Mouse (Mus musculus) lung, postnatal 0 days (tissue): ENCODE data around the gene Cdh5. TPM values are rescaled to one million over a fixed set of nuclear protein-coding genes. Genes with fewer than 3 reads are reported as not detected.
A peak's percentile ranks its signal among the peaks of the same experiment; 100 is the strongest.
"Not testable (repeated sequence)": the region's sequence is repeated elsewhere in the genome, so short reads cannot be mapped to it uniquely, and the experiment has no call there.

Experiments
- ATAC-seq: fragments of 200-750 bp; cut with Nextera tagmentation; 2 replicates; pipeline ENCODE4 v1.8.0; 2017; ENCODE audit warnings: moderate library complexity
- DNase-seq: peaks from one replicate; pipeline ENCODE4 v3.0.0-alpha.2; 2016; ENCODE audit warnings: low spot score
- H3K27ac ChIP-seq: fragments of 300-500 bp; sonication (generic); 2 replicates; pipeline ENCODE4 v1.5.1; 2014; ENCODE audit warnings: antibody characterized with exemption, mild to moderate bottlenecking, low read length, mixed read lengths
- H3K27me3 ChIP-seq: fragments of 300-500 bp; sonication (generic); replicated peaks from 2 replicates; pipeline ENCODE4 v1.6.1; 2014; ENCODE audit warnings: low read length, mixed read lengths; ENCODE audit not compliant: insufficient read depth
- H3K36me3 ChIP-seq: fragments of 300-500 bp; sonication (generic); 2 replicates; pipeline ENCODE4 v1.6.1; 2014; ENCODE audit warnings: low read length, mixed read lengths; ENCODE audit not compliant: insufficient read depth
- H3K4me1 ChIP-seq: fragments of 300-500 bp; sonication (generic); 2 replicates; pipeline ENCODE4 v1.6.1; 2014; ENCODE audit warnings: antibody characterized with exemption, low read depth, low read length, mixed read lengths; ENCODE audit not compliant: insufficient read depth
- H3K4me2 ChIP-seq: fragments of 300-500 bp; sonication (generic); replicated peaks from 2 replicates; pipeline ENCODE4 v1.6.1; 2014; ENCODE audit warnings: low read depth, mild to moderate bottlenecking, low read length, moderate library complexity, mixed read lengths
- H3K4me3 ChIP-seq: fragments of 300-500 bp; sonication (generic); 2 replicates; pipeline ENCODE4 v1.5.1; 2014; ENCODE audit warnings: low read depth, low read length
- H3K9ac ChIP-seq: fragments of 300-500 bp; sonication (generic); replicated peaks from 2 replicates; pipeline ENCODE4 v1.6.1; 2014; ENCODE audit warnings: low read depth, mild to moderate bottlenecking
- H3K9me3 ChIP-seq: fragments of 300-500 bp; sonication (generic); 2 replicates; pipeline ENCODE4 v1.6.1; 2016; ENCODE audit warnings: low read length, mixed read lengths
- CTCF ChIP-seq: IDR thresholded peaks from 2 replicates; pipeline ENCODE4 v1.5.1; 2016; ENCODE audit warnings: antibody characterized with exemption, mild to moderate bottlenecking
- EP300 ChIP-seq: IDR thresholded peaks from 2 replicates; pipeline ENCODE4 v1.6.1; 2016; ENCODE audit warnings: antibody characterized with exemption, mild to moderate bottlenecking, control low read depth
- WGBS: fragments of 180-500 bp; shearing (Covaris S2); extraction: QIAGEN DNeasy Blood & Tissue Kit; methylation state at CpG from one replicate; pipeline ENCODE4 v1.1.7; 2014; 5-methylcytosine and 5-hydroxymethylcytosine counted together
- polyA plus RNA-seq: library from polyadenylated mRNA; unstranded; fragments of >200 nt; fragmentation: Nextera tagmentation; extraction: Ambion mirVana; gene quantifications from 2 replicates; pipeline ENCODE4 v1.2.1, GENCODE M21; 2015

Gene Cdh5
- polyA plus RNA-seq, 1 experiment from 2014 or later: 99.0 TPM

DNA sequence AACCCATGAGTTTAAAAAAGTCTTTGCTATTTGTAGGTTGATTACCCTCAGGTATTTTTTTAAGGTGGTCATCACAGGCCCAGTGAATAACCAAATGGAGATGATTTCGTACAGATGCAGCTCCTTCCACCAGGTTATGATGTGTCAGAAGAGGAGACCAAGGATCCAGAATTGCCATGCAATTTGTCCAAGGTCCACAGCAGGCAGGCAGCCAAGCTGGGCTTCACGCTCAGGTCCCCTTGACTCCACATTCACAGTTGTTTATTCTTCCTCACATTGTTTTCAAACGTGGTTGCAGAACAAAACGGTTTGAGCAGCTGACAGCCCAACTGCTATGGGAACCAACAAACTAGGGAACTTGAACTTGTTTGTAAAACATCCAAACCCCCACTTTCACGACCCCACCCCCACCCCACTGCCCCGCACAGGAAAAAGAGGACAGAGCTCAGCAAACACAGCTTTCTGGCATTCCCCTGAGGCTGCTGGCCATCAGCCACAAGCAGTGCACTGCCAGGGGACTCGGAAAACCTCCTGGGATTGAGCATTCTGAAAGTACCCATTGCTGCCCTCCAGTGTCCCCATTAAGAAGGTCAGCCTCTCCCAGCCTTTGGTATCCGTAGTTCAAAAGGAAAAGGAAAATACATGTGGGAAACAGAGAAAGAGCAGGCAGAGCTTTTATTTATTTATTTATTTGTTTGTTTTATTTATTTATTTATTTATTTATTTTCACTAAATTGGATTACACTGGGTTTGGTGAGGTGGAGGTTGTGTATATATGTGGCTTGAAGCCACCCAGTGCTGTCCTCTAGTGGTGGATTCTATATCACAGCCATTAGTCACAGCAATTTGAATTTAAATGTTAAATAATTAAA lies 24.6 kb upstream of the Cdh5 start:
- TF ChIP-seq EP300 (no peak), CTCF (peak; percentile 69)
- peak overlapping the region; percentile 38 for H3K4me2 ChIP-seq
- DNase-seq (peak; percentile 70), ATAC-seq (peak; percentile 69)
- no peak overlapping the region for H3K9ac ChIP-seq
- H3K36me3 ChIP-seq: no peaks in the 10 kb centered on the region
- 11% methylated on average over 8 of the region's 8 CpGs for WGBS
- no peaks in the 10 kb centered on the region for H3K27me3 ChIP-seq
- no peak overlapping the region for H3K4me3 ChIP-seq
- H3K9me3 ChIP-seq: no peaks in the 10 kb centered on the region
- no peak overlapping the region for H3K27ac ChIP-seq
- no peaks in the 10 kb centered on the region; the same call in 1 of the 2 replicates for H3K4me1 ChIP-seq

DNA sequence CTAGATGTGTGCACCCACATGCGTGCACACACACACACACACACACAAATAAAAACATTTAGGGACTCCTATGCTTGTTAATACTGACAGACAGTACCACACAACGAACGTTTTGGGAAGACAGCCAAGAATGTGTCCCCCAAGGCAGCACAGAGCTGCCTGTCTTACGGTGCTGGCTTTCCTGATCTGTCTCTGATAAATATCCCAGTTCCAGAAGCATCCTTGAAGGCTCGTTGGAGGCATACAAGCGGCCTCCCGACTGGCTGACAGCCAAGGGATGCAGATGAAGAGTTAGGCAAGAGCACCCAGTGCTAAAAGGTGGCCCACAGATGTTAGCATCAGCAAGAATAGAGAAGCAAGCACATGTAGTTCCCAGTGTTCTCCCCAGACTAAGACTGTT lies 23.3 kb upstream of the Cdh5 start:
- no peak overlapping the region for H3K9ac ChIP-seq
- no peak overlapping the region for H3K4me3 ChIP-seq
- no peaks in the 10 kb centered on the region; the same call in 1 of the 2 replicates for H3K4me1 ChIP-seq
- no peaks in the 10 kb centered on the region for H3K27me3 ChIP-seq
- WGBS: 33% methylated on average over 7 of the region's 7 CpGs
- no peak overlapping the region for H3K4me2 ChIP-seq
- ATAC-seq (no peak), DNase-seq (no peak)
- no peaks in the 10 kb centered on the region for H3K9me3 ChIP-seq
- H3K36me3 ChIP-seq: no peaks in the 10 kb centered on the region
- TF ChIP-seq EP300 (no peak), CTCF (no peak)
- H3K27ac ChIP-seq: no peak overlapping the region

DNA sequence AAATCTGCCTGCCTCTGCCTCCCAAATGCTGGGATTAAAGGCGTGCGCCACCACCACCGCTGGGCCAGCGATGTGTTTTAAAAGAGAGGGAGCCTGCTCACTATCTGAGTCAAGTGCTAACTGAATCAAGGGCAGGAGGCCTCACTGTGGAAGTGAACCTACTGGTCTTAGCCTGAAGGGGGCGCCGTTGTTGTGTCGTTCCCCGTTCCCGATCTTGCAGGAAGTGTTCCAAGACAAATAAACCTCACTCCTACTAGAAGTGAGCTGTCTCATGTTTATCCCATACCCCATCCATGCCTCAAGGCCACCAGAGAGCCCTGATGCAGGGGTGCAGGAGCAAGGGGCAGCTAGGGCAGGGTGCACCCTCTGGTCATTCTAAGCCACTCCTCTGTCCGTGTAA lies 16.1 kb upstream of the Cdh5 start:
- H3K9me3 ChIP-seq: no peaks in the 10 kb centered on the region
- H3K4me1 ChIP-seq: no peaks in the 10 kb centered on the region
- 63% methylated on average over 10 of the region's 10 CpGs for WGBS
- no peak overlapping the region for H3K4me2 ChIP-seq
- no peaks in the 10 kb centered on the region for H3K36me3 ChIP-seq
- no peak overlapping the region for H3K27ac ChIP-seq
- DNase-seq (no peak), ATAC-seq (no peak)
- no peaks in the 10 kb centered on the region for H3K27me3 ChIP-seq
- no peak overlapping the region for H3K9ac ChIP-seq
- TF ChIP-seq EP300: no peak
- peak; percentile 61 for TF ChIP-seq CTCF
- H3K4me3 ChIP-seq: no peak overlapping the region

DNA sequence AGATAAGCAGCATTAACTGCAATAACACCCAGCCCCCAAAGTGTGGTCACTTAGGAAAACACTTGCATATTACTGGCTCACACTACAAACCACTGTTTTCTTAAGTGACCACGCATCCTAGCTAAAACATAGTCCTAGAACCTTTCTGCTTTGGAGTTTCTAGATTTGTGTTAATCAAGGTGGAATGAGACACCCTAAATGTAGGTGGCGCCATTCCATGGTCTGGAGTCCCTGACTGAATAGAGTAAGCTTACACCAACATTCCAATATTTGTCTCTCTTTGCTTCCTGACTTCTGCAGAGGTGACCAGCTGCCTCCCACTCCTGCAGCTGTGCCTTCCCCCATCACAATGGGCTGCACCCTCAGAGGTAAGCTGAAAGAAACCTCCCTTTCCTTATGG lies 14.8 kb upstream of the Cdh5 start:
- no peaks in the 10 kb centered on the region for H3K4me1 ChIP-seq
- no peaks in the 10 kb centered on the region for H3K9me3 ChIP-seq
- ATAC-seq: no peak
- DNase-seq: no peak
- no peak overlapping the region for H3K4me3 ChIP-seq
- H3K9ac ChIP-seq: no peak overlapping the region
- no peaks in the 10 kb centered on the region for H3K27me3 ChIP-seq
- no peaks in the 10 kb centered on the region for H3K36me3 ChIP-seq
- H3K4me2 ChIP-seq: no peak overlapping the region
- H3K27ac ChIP-seq: no peak overlapping the region
- TF ChIP-seq CTCF: peak; percentile 46
- TF ChIP-seq EP300: no peak
- WGBS: 72% methylated on average over 2 of the region's 2 CpGs

DNA sequence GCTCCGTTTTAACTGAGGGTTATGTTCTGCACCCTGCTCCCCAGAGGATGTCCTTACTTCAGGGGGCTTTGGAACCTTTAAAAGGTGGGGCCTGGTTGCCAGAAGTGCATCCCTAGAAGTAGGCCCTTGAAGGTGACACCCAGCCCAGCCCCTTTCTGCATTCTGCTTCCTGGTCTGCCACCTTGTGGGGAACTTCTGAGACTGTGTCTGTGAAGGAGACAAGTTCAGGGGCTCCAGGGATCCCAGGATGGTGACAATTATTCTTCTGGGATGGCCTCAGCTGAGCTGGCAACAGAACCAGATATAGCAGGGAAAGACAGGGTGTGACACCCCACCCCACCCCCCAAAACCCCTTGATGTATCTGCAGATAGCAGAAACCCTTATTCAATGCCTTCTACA lies 14.3 kb upstream of the Cdh5 start:
- Histone ChIP-seq H3K27ac (no peak overlapping the region), H3K9me3 (no peaks in the 10 kb centered on the region), H3K36me3 (no peaks in the 10 kb centered on the region), H3K9ac (no peak overlapping the region), H3K27me3 (no peaks in the 10 kb centered on the region), H3K4me3 (no peak overlapping the region), H3K4me2 (no peak overlapping the region), H3K4me1 (no peaks in the 10 kb centered on the region)
- WGBS: 52% methylated on average over 1 of the region's 1 CpGs
- no peak for ATAC-seq
- TF ChIP-seq EP300 (no peak), CTCF (no peak)
- no peak for DNase-seq

DNA sequence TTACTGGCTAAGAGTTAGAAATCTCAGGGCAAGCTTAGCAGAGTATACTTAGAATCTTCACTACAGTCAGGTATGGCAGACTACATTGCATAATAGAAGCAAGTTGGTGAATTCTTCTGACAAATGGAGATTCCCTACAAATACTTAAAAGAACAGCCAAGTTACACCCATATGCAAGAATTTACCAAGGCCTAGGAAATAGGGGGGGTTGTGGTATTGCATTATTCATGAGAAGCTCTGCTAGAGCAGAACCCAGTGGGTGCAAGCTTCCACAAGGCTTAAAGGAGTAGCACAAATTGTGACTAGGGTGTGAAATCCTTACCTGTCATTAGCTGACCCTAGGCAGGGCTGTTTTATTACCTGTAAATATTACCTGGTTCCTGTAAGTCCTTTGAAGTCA lies 13.5 kb upstream of the Cdh5 start:
- not testable (repeated sequence) for H3K4me3 ChIP-seq, H3K36me3 ChIP-seq, DNase-seq, H3K4me1 ChIP-seq, H3K27me3 ChIP-seq, H3K4me2 ChIP-seq, H3K9ac ChIP-seq, H3K9me3 ChIP-seq, ATAC-seq, H3K27ac ChIP-seq
